Mouse (Mus musculus) embryo, embryonic 11 days (tissue): ENCODE results near the gene Ndufs2.

ENCODE experiments used
- DNase-seq: peaks from one replicate; pipeline ENCODE4 v3.0.0-alpha.2; 2015

Gene Ndufs2

GRCm38 (mm10) chr1:171278436-171278835 is 27.2 kb upstream of the Ndufs2 start:
- no peak for DNase-seq

- no peak for DNase-seq
Measured at GRCm38 (mm10) chr1:171277736-171278135, 26.5 kb upstream of the Ndufs2 start.

- DNase-seq = no peak
Measured at GRCm38 (mm10) chr1:171276110-171276748, 25.0 kb upstream of the Ndufs2 start.

GRCm38 (mm10) chr1:171275144-171275734 is 24.1 kb upstream of the Ndufs2 start:
- no peak for DNase-seq

- DNase-seq = no peak
Measured at GRCm38 (mm10) chr1:171274171-171274570, 23.0 kb upstream of the Ndufs2 start.

GRCm38 (mm10) chr1:171272086-171272485 is 20.9 kb upstream of the Ndufs2 start:
- DNase-seq = no peak

GRCm38 (mm10) chr1:171271622-171272021 is 20.4 kb upstream of the Ndufs2 start:
- no peak for DNase-seq

GRCm38 (mm10) chr1:171271196-171271595 is 20.0 kb upstream of the Ndufs2 start:
- DNase-seq = no peak

- peak; percentile 44 for DNase-seq
Measured at GRCm38 (mm10) chr1:171270573-171270900, 19.3 kb upstream of the Ndufs2 start.

- DNase-seq = peak; percentile 95
Measured at GRCm38 (mm10) chr1:171269848-171270572, 18.8 kb upstream of the Ndufs2 start, which contains the start of gene B4galt3. TSS of gene B4galt3 (plus strand) at chr1:171270328.

- no peak for DNase-seq
Measured at GRCm38 (mm10) chr1:171268341-171268740, 17.2 kb upstream of the Ndufs2 start.

GRCm38 (mm10) chr1:171265971-171266744 is 15.0 kb upstream of the Ndufs2 start:
- DNase-seq = no peak

- DNase-seq = no peak
Measured at GRCm38 (mm10) chr1:171263666-171264461, 12.7 kb upstream of the Ndufs2 start.

GRCm38 (mm10) chr1:171263185-171263611 is 12.0 kb upstream of the Ndufs2 start:
- peak; percentile 59 for DNase-seq

GRCm38 (mm10) chr1:171262594-171263130 is 11.5 kb upstream of the Ndufs2 start:
- peak; percentile 44 for DNase-seq

- no peak for DNase-seq
Measured at GRCm38 (mm10) chr1:171260316-171260715, 9.1 kb upstream of the Ndufs2 start.

- DNase-seq = no peak
Measured at GRCm38 (mm10) chr1:171258921-171259320, 7.7 kb upstream of the Ndufs2 start.

GRCm38 (mm10) chr1:171257781-171258180 is 6.6 kb upstream of the Ndufs2 start:
- DNase-seq = no peak

GRCm38 (mm10) chr1:171256937-171257548 is 5.9 kb upstream of the Ndufs2 start:
- DNase-seq = peak; percentile 87

GRCm38 (mm10) chr1:171256095-171256818 is 5.1 kb upstream of the Ndufs2 start:
- no peak for DNase-seq

GRCm38 (mm10) chr1:171252415-171252814 is 1.2 kb upstream of the Ndufs2 start:
- no peak for DNase-seq
